Mouse (Mus musculus): ENCODE results near the gene Pgrmc2. TPM values are rescaled to one million over a fixed set of nuclear protein-coding genes. Genes with fewer than 3 reads are reported as not detected.

Pgrmc2 gene
- polyA plus RNA-seq, 1 experiment from 2014 or later, result 21.1 TPM

- ATAC-seq (ENCODE audit: low read depth), result no peak
- H3K4me2 ChIP-seq (ENCODE audit: low read depth, low read length), result no peak overlapping the region
- no peaks in the 10 kb centered on the region for H3K36me3 ChIP-seq (ENCODE audit: control insufficient read depth, insufficient read depth, low read length)
- WGBS, result 87% methylated on average over 9 of the region's 9 CpGs
- no peak overlapping the region for H3K27ac ChIP-seq (ENCODE audit: low read depth, low read length)
- no peaks in the 10 kb centered on the region for H3K27me3 ChIP-seq (ENCODE audit: control insufficient read depth, insufficient read depth, low read length)
- no peak overlapping the region for H3K9ac ChIP-seq (replicated peaks; ENCODE audit: low read depth, low read length)
- H3K9me3 ChIP-seq (ENCODE audit: control insufficient read depth, low read length), result no peaks in the 10 kb centered on the region
- H3K4me3 ChIP-seq (ENCODE audit: low read depth, low read length), result no peak overlapping the region
- H3K4me1 ChIP-seq (ENCODE audit: control insufficient read depth, insufficient read depth, low read length), result no peaks in the 10 kb centered on the region
Measured at GRCm38 (mm10) chr3:41101905-41102304, 19.1 kb upstream of the Pgrmc2 start.

DNA sequence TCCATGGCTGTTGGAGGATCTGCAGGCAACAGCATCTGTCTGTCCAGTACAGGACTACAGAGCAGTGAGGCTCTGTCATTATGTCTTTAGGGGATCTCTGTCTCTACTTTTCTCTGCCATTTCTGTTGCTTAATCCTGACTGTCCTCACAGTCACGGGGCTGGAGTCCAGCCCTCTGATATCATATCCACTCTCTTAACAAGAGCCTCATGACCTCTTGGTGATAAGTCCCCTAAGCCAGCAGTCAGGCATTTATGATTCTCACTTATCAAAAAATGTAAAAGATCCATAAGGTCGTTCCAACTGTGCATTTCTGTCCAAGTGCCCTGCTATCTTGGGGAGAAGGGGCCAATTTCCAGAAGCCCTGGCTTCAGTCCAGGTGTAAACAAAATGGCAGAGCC, 17.3 kb upstream of the Pgrmc2 start:
- no peaks in the 10 kb centered on the region for H3K27me3 ChIP-seq (ENCODE audit: control insufficient read depth, insufficient read depth, low read length)
- no peaks in the 10 kb centered on the region for H3K4me1 ChIP-seq (ENCODE audit: control insufficient read depth, insufficient read depth, low read length)
- H3K36me3 ChIP-seq (ENCODE audit: control insufficient read depth, insufficient read depth, low read length), result no peaks in the 10 kb centered on the region
- H3K9me3 ChIP-seq (ENCODE audit: control insufficient read depth, low read length), result no peaks in the 10 kb centered on the region
- 83% methylated on average over 2 of the region's 2 CpGs for WGBS
- no peak overlapping the region for H3K4me2 ChIP-seq (ENCODE audit: low read depth, low read length)
- H3K9ac ChIP-seq (replicated peaks; ENCODE audit: low read depth, low read length), result no peak overlapping the region
- no peak overlapping the region for H3K4me3 ChIP-seq (ENCODE audit: low read depth, low read length)
- ATAC-seq (ENCODE audit: low read depth), result no peak
- H3K27ac ChIP-seq (ENCODE audit: low read depth, low read length), result no peak overlapping the region

DNA sequence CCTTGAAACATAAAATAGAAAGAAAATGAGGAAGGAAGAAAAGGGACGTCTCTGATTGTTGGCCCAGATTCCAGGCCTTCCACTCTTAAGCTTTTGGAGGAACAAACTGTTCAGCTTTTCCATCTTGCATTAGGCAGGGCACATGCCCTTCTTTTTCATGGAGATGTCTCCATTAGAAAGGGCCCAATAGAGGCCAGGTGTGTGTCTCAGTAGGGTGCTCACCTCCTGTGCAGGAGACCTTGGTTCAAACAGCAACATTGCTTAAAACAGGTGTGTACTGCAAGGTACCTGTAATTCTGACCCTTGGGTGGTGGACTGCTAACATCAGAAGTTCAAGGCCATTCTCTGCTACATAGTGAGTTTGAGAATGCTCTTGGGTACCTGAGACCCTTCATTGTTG, 16.8 kb upstream of the Pgrmc2 start:
- Histone ChIP-seq H3K27me3 (ENCODE audit: control insufficient read depth, insufficient read depth, low read length) (no peaks in the 10 kb centered on the region), H3K36me3 (ENCODE audit: control insufficient read depth, insufficient read depth, low read length) (no peaks in the 10 kb centered on the region), H3K4me3 (ENCODE audit: low read depth, low read length) (no peak overlapping the region), H3K4me1 (ENCODE audit: control insufficient read depth, insufficient read depth, low read length) (no peaks in the 10 kb centered on the region), H3K27ac (ENCODE audit: low read depth, low read length) (no peak overlapping the region), H3K4me2 (ENCODE audit: low read depth, low read length) (no peak overlapping the region), H3K9ac (replicated peaks; ENCODE audit: low read depth, low read length) (no peak overlapping the region), H3K9me3 (ENCODE audit: control insufficient read depth, low read length) (no peaks in the 10 kb centered on the region)
- WGBS, result 65% methylated on average over 1 of the region's 1 CpGs
- no peak for ATAC-seq (ENCODE audit: low read depth)

DNA sequence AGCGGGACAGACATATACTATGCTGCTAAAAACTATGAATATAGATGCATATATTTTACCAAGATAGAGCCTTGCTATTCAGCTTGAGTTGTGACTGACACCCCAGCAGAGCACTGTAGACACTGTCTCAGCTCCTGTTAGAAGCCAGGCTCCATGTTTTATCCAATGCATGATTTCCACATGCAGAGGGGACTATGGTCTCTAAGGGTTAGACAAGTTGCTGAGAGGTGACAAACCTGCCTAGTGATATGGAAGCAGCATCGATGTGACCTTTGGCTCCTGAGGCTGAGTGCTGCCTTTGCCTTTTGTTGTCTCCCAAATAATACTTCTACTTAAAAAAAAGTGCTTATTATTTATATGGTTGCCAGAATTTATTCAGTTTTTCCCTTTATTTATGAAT, 10.4 kb upstream of the Pgrmc2 start:
- no peak overlapping the region for H3K4me3 ChIP-seq (ENCODE audit: low read depth, low read length)
- H3K27ac ChIP-seq (ENCODE audit: low read depth, low read length), result no peak overlapping the region
- H3K27me3 ChIP-seq (ENCODE audit: control insufficient read depth, insufficient read depth, low read length), result no peaks in the 10 kb centered on the region
- H3K4me1 ChIP-seq (ENCODE audit: control insufficient read depth, insufficient read depth, low read length), result no peaks in the 10 kb centered on the region
- 94% methylated on average over 2 of the region's 2 CpGs for WGBS
- no peaks in the 10 kb centered on the region for H3K9me3 ChIP-seq (ENCODE audit: control insufficient read depth, low read length)
- H3K9ac ChIP-seq (replicated peaks; ENCODE audit: low read depth, low read length), result no peak overlapping the region
- no peak for ATAC-seq (ENCODE audit: low read depth)
- no peaks in the 10 kb centered on the region for H3K36me3 ChIP-seq (ENCODE audit: control insufficient read depth, insufficient read depth, low read length)
- no peak overlapping the region for H3K4me2 ChIP-seq (ENCODE audit: low read depth, low read length)

DNA sequence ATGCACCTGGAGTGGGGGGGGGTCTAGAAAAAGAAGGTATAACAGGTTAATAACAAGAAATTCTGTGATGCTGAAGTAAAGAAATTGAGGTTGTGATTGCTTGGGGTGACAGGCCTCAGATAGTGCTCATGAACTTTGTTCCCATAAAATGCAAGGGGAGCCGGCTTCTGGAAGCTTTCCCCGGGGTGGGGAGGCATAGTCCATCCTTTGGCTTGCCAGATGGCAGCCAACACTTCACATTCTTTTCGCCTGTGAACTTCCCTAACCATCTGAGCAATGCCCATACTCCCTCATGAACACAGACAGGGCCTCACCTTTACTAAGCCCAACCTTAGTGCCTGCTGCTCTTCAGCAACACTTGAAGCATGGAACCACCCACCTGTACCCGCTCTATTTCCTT, 9.5 kb upstream of the Pgrmc2 start:
- Histone ChIP-seq H3K4me1 (ENCODE audit: control insufficient read depth, insufficient read depth, low read length) (no peaks in the 10 kb centered on the region), H3K9me3 (ENCODE audit: control insufficient read depth, low read length) (no peaks in the 10 kb centered on the region), H3K4me3 (ENCODE audit: low read depth, low read length) (no peak overlapping the region), H3K4me2 (ENCODE audit: low read depth, low read length) (no peak overlapping the region), H3K36me3 (ENCODE audit: control insufficient read depth, insufficient read depth, low read length) (no peaks in the 10 kb centered on the region), H3K27me3 (ENCODE audit: control insufficient read depth, insufficient read depth, low read length) (no peaks in the 10 kb centered on the region), H3K9ac (replicated peaks; ENCODE audit: low read depth, low read length) (no peak overlapping the region), H3K27ac (ENCODE audit: low read depth, low read length) (no peak overlapping the region)
- 80% methylated on average over 4 of the region's 4 CpGs for WGBS
- no peak for ATAC-seq (ENCODE audit: low read depth)

DNA sequence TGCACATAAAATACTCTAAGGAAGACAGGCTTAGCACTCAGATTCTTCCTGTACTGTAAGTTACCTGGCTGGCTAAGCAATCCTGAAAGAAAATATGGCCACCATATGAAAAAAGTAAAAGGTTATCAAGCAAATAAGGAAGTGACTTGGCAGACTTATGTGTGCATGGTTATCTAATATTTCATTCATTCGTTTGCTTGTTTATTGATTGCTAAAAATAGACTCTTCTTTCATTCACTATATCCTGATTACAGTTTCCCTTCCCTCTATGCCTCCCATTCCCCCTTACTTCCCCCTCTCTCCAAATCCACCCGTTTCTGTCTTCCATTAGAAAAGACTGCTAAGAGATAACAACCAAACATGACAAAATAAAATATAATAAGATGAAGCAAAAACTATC, 8.0 kb upstream of the Pgrmc2 start:
- Histone ChIP-seq H3K4me1 (ENCODE audit: control insufficient read depth, insufficient read depth, low read length) (no peaks in the 10 kb centered on the region), H3K9me3 (ENCODE audit: control insufficient read depth, low read length) (no peaks in the 10 kb centered on the region), H3K27ac (ENCODE audit: low read depth, low read length) (no peak overlapping the region), H3K36me3 (ENCODE audit: control insufficient read depth, insufficient read depth, low read length) (no peaks in the 10 kb centered on the region), H3K27me3 (ENCODE audit: control insufficient read depth, insufficient read depth, low read length) (no peaks in the 10 kb centered on the region), H3K4me2 (ENCODE audit: low read depth, low read length) (no peak overlapping the region), H3K9ac (replicated peaks; ENCODE audit: low read depth, low read length) (no peak overlapping the region), H3K4me3 (ENCODE audit: low read depth, low read length) (no peak overlapping the region)
- ATAC-seq (ENCODE audit: low read depth), result no peak
- 80% methylated on average over 2 of the region's 2 CpGs for WGBS

GRCm38 (mm10) chr3:41087071-41087470, 4.2 kb upstream of the Pgrmc2 start:
- no peaks in the 10 kb centered on the region for H3K36me3 ChIP-seq (ENCODE audit: control insufficient read depth, insufficient read depth, low read length)
- H3K4me2 ChIP-seq (ENCODE audit: low read depth, low read length), result no peak overlapping the region
- no peak overlapping the region for H3K4me3 ChIP-seq (ENCODE audit: low read depth, low read length)
- no peak overlapping the region for H3K27ac ChIP-seq (ENCODE audit: low read depth, low read length)
- H3K9me3 ChIP-seq (ENCODE audit: control insufficient read depth, low read length), result no peaks in the 10 kb centered on the region
- H3K4me1 ChIP-seq (ENCODE audit: control insufficient read depth, insufficient read depth, low read length), result no peaks in the 10 kb centered on the region
- ATAC-seq (ENCODE audit: low read depth), result no peak
- no peak overlapping the region for H3K9ac ChIP-seq (replicated peaks; ENCODE audit: low read depth, low read length)
- no peaks in the 10 kb centered on the region for H3K27me3 ChIP-seq (ENCODE audit: control insufficient read depth, insufficient read depth, low read length)

GRCm38 (mm10) chr3:41084421-41084820, 1.6 kb upstream of the Pgrmc2 start:
- Histone ChIP-seq H3K27ac (ENCODE audit: low read depth, low read length) (no peak overlapping the region), H3K36me3 (ENCODE audit: control insufficient read depth, insufficient read depth, low read length) (no peaks in the 10 kb centered on the region), H3K4me1 (ENCODE audit: control insufficient read depth, insufficient read depth, low read length) (peaks cover 13% of the 10 kb centered on the region; the same call in 1 of the 2 replicates), H3K9me3 (ENCODE audit: control insufficient read depth, low read length) (no peaks in the 10 kb centered on the region), H3K4me3 (ENCODE audit: low read depth, low read length) (no peak overlapping the region), H3K27me3 (ENCODE audit: control insufficient read depth, insufficient read depth, low read length) (no peaks in the 10 kb centered on the region), H3K4me2 (ENCODE audit: low read depth, low read length) (peak overlapping the region; percentile 76; the same call in 1 of the 2 replicates), H3K9ac (replicated peaks; ENCODE audit: low read depth, low read length) (peak overlapping the region; percentile 73; the same call in 1 of the 2 replicates)
- ATAC-seq (ENCODE audit: low read depth), result no peak
- WGBS, result 88% methylated on average over 5 of the region's 5 CpGs

- Histone ChIP-seq H3K4me1 (ENCODE audit: control insufficient read depth, insufficient read depth, low read length) (peaks cover 13% of the 10 kb centered on the region; the same call in 1 of the 2 replicates), H3K4me2 (ENCODE audit: low read depth, low read length) (peak overlapping the region; percentile 76), H3K9ac (replicated peaks; ENCODE audit: low read depth, low read length) (peak overlapping the region; percentile 73), H3K27ac (ENCODE audit: low read depth, low read length) (peak overlapping the region; percentile 92), H3K9me3 (ENCODE audit: control insufficient read depth, low read length) (no peaks in the 10 kb centered on the region), H3K27me3 (ENCODE audit: control insufficient read depth, insufficient read depth, low read length) (no peaks in the 10 kb centered on the region), H3K4me3 (ENCODE audit: low read depth, low read length) (peak overlapping the region; percentile 88), H3K36me3 (ENCODE audit: control insufficient read depth, insufficient read depth, low read length) (no peaks in the 10 kb centered on the region)
- under 1% methylated on average over 6 of the region's 6 CpGs for WGBS
- ATAC-seq (ENCODE audit: low read depth), result peak; percentile 32
Measured at GRCm38 (mm10) chr3:41083790-41084112, 905 bp upstream of the Pgrmc2 start.

DNA sequence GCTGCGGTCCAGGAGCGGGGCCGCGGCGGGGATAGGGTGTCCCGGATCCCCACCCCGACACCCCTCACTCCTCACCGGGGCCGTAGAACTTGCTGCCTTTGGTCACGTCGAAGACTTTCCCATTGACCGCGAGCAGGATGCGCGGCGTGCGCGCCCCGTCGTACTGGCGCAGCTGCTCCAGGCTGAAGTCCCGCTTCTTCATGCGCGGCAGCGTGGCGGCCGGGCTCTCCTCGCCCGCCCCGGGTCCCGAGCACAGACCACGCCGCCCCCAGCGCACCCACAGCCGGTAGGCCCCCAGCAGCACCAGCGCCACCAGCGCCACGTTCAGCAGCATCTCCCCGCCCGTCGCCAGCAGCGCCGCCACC, 344 bp downstream of the Pgrmc2 start:
- ATAC-seq (ENCODE audit: low read depth), result peak; percentile 67
- Histone ChIP-seq H3K9ac (replicated peaks; ENCODE audit: low read depth, low read length) (peak overlapping the region; percentile 73), H3K27me3 (ENCODE audit: control insufficient read depth, insufficient read depth, low read length) (no peaks in the 10 kb centered on the region), H3K4me3 (ENCODE audit: low read depth, low read length) (peak overlapping the region; percentile 88), H3K4me1 (ENCODE audit: control insufficient read depth, insufficient read depth, low read length) (peaks cover 13% of the 10 kb centered on the region; the same call in 1 of the 2 replicates), H3K4me2 (ENCODE audit: low read depth, low read length) (peak overlapping the region; percentile 83), H3K27ac (ENCODE audit: low read depth, low read length) (peak overlapping the region; percentile 83), H3K9me3 (ENCODE audit: control insufficient read depth, low read length) (no peaks in the 10 kb centered on the region), H3K36me3 (ENCODE audit: control insufficient read depth, insufficient read depth, low read length) (no peaks in the 10 kb centered on the region)
- 0% methylated on average over 29 of the region's 43 CpGs for WGBS

Data from neural tube, embryonic 14.5 days (tissue).